Mouse (Mus musculus): Measurements from ENCODE around the gene Ncoa4.
"Not testable (repeated sequence)": the region's sequence is repeated elsewhere in the genome, so short reads cannot be mapped to it uniquely, and the experiment has no call there.

Gene Ncoa4

GRCm38 (mm10) chr14:32161090-32161885, 1.6 kb downstream of the Ncoa4 start:
- no peak for DNase-seq (ENCODE audit: low read depth)

GRCm38 (mm10) chr14:32162231-32162630, 2.6 kb downstream of the Ncoa4 start:
- no peak for DNase-seq (ENCODE audit: low read depth)

DNA sequence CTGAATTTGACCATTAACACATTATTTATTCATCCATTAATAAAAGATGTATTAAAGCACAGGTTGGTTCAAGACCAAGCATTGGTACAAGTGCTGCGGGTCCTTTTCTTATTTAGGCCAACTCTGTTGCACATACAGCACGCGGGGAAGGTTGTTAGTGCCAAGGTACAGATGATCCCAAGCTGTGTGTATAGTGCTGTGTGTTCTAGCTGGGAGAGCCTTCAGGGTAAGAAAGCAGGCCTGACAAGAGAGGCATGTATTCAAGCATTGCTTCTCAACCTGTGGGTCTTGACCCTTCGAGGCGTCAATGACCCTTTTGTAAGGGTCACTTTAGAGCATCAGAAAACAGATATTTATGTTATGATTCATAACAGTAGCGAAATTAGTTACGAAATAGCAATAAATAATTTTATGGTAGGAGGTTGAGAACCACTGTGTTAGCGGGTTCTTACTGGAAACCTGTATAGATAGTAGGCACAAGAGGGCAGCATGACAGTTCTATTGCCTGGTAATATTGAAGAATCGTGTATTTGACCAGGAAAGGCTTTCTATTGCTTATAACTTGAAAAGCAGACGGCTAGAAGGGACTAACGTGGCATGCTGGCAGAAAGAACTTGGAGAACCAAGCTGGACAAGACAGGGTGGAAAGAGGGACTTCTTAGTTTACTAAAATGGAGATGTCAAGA, 3.7 kb downstream of the Ncoa4 start:
- DNase-seq (ENCODE audit: low read depth), result no peak

DNA sequence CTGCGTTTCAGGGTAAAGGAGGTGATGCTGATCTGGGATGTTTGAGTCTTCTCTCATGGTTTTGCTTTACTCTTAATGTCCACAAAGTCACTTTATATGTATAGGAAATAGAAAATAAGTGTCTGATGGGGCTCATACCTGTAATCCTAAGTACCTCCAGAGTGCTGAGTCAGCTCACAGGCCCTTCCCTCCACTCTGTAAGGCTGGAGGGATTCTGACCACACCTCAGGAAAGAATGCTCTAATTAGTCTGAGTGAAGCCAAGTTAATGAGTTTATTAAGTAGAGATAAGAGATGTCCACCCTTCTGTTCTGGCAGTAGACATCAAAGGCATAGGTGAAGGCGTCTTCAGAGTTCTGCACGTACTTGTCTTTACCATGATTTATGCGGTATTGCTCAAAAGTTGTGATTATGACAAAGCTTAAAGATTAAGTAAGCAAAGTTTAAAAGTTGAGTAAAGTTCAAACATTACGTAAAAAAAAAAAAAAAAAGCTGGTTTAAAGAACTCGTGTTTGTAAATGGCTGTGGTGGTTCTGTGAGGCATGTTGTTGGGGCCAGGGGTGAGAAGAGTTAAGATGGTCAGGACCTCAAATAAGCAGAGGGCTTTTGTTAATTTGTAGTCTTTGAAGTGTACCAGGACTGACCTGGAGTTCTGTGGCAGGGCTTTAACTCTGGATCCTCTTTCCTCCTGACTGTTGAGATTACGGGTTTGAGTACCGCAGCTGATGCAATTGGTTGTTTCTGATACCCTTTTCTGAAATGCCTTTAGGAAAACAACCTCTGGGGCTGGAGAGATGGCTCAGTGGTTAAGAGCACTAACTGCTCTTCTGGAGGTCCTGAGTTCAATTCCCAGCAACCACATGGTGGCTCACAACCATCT, 4.7 kb downstream of the Ncoa4 start:
- DNase-seq (ENCODE audit: low read depth), result peak; percentile 6

- peak; percentile 72 for DNase-seq (ENCODE audit: low read depth)
Observed at GRCm38 (mm10) chr14:32165278-32166061, 5.8 kb downstream of the Ncoa4 start.

DNA sequence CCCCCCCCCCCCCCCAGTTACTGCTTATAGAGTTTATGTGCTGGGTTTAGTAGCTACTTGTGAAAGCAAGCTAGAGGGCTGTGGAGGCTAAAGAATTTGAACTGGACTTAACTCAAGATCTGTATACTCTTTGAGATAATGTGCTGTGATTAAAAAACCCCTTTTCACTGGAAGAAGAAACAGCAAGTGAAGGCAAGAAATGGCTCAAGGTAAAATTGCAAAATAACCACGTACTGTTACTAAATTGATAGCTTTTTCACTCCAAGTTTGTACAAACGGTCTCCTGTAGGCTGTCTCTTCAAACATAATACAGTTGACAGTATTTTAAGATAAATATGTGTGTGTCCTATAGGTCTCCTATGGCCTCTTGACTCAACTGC, 6.4 kb downstream of the Ncoa4 start:
- no peak for DNase-seq (ENCODE audit: low read depth)

GRCm38 (mm10) chr14:32166840-32167239, 7.2 kb downstream of the Ncoa4 start:
- DNase-seq (ENCODE audit: low read depth), result no peak

GRCm38 (mm10) chr14:32167326-32167725, 7.7 kb downstream of the Ncoa4 start:
- peak; percentile 46 for DNase-seq (ENCODE audit: low read depth)

DNA sequence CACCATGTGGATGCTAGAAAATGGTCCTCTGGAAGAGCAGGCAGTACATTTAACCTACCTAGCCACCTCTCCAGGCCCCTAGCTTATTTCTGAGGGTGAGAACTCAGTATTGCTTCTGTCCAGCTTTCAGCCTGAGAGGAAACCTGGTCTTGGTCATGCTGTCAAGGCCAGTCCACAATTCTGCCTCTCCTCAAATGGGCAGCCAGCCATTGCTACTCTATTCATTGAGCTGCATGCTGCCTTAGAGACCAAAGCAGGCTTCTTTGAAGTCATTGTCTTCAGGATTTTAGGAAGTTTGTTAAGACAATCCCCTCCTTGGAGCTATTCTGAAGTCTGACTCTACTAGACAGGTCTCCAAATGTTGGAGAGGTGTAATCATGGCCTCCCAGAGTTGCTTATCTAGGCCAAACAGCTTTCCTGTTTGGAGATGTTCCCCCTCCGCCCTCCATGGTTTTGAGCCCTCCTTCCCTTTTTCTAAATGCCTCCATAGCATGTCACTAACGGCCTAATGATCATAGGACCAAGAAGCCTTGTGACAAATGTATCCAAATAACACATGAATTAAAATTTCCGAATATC, 9.1 kb downstream of the Ncoa4 start:
- peak; percentile 10 for DNase-seq (ENCODE audit: low read depth)

- DNase-seq (ENCODE audit: low read depth), result no peak
Observed at GRCm38 (mm10) chr14:32170137-32170536, 10.5 kb downstream of the Ncoa4 start.

DNA sequence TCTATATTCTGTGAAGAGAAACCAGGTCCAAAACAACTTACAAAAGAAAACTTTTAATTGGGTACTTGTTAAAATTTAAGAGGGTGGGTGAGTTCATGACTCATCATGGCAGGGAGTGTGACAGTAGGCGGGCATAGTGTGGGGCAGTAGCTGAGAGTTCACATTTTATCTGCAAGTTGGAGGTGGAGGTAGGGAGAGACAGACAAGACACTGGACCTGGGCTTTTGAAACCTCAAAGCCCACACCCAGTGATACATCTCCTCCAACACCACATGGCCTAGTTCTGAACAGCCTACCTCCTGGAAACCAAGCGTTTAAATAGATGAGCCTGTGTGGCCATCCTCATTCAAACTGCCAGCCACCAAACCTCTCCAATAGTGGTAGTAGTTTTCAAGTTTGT, 15.6 kb downstream of the Ncoa4 start:
- DNase-seq (ENCODE audit: low read depth), result no peak

DNA sequence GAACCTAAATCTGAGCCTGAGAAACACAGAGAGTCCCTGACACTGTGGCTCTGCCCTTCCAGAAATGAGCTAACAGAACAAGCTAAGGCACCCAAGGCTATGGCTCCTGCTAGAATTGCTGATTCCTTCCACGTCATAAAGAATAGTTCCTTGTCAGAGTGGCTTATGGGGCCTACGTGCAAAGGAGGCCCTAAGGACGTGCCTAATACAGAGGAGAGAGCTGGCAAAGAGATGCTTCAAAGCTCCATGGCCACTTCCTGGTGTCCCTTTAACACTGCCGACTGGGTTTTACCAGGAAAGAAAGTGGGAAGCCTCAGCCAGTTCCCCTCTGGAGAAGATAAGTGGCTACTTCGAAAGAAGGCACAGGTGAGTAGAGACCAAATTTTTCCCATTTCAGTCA, 16.9 kb downstream of the Ncoa4 start:
- DNase-seq (ENCODE audit: low read depth), result not testable (repeated sequence)

DNA sequence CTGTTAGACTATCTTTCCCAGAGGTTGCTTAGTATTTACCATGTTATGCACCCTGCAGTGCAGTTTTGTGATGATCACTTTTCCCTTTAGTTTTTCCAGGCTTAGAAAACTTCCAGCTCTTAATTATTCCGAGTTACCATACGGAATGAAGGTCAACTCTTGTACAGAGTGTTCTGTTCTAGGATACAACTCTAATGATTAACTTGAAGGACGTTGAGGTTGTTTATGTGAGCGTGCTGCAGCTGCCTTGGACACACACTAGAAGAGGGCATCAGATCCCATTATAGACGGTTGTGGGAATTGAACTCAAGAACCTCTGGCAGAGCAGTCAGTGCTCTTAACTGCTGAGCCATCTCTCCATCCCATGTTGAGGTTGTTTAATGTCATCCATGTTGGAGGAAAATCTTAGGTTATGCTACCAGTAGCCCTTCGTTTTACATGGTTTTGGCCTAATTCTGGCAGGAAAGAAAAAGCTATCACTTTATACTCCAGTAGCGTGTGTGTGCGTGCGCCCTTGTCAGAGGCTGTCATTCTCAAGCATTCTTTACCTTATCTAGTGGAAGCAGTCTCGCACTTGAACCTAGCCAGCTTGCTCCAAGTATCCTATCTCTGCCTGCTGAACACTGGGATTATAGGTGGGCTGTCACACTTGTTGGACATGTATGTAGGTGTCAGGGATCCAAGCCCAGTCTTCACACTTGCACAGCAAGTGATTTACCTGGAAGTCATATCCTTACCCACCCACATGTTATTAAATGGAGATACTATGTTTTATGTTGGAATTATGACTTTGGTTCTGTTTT, 19.9 kb downstream of the Ncoa4 start:
- no peak for DNase-seq (ENCODE audit: low read depth)

GRCm38 (mm10) chr14:32180861-32181260, 21.2 kb downstream of the Ncoa4 start:
- no peak for DNase-seq (ENCODE audit: low read depth)

GRCm38 (mm10) chr14:32183846-32184245, 24.2 kb downstream of the Ncoa4 start:
- no peak for DNase-seq (ENCODE audit: low read depth)

DNA sequence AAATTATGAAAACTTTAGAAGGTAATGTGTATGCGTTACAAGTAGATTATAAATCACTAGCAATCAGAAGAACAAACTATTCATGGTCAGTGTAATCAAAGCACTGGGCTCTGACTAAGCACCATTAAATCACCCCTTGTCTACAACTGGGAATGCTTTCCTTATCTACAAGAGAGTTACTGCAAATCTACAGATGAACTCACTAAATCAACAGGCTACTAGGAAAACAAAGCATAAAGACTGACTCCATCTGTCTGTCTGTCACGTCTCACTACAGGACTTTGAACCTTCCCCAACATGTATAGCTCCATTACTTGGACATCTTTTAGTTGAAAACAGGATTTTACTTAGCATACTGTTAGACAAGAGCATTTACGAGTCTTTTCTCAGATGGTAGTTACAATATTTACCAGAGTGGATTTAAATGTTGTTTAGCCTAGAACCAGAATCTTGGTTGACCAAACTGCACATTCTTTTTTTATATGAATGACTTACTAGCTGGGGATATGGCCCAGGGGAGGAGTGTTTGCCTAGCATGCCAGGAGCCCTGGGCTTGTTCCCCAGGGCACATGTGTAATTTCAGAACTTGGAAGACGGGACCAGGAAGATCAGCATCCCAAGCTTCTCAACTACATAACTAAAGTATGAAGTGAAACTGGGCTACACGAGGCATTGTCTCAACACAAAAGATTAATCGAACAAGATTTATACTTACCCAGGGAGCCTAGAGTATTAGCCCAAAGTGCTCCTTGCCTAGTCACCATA, 31.1 kb downstream of the Ncoa4 start:
- DNase-seq (ENCODE audit: low read depth), result no peak

DNA sequence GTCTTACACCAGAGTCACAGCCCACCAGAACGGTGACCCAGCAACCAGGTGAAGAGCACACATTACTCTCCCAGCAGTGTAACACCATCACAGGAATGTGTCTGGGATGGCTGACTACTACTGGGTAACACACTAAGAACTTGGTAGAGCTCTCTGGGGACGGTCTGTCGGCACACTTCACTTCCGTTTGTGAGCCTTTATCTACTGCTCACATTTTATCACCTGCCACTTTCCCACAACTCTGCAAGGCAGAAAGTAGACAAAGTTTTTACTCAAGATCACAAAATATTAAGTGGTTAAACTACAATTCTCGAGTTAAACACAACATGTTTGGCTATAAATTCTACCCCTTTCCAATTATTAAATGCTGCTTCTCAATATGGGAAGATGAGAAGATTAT, 32.3 kb downstream of the Ncoa4 start:
- no peak for DNase-seq (ENCODE audit: low read depth)

DNA sequence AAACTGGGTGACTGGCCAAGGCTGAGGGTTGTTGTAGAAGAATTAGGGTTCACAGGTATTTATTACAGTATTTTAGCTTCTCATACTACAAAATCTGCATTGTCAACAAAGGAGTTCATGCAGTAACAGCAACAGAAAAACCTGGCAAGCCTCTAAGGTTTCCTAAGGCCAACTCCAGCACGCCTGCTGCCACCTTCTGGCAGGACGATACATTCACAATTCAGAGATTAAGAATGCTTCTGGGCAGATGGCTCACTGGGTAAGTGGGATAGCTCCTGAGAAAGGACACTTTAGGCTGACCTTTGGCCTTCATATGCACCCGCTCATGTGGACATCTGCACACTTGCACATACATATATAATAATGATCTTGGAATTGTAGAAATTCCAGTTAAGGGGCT, 32.8 kb downstream of the Ncoa4 start:
- DNase-seq (ENCODE audit: low read depth), result peak; percentile 78

DNA sequence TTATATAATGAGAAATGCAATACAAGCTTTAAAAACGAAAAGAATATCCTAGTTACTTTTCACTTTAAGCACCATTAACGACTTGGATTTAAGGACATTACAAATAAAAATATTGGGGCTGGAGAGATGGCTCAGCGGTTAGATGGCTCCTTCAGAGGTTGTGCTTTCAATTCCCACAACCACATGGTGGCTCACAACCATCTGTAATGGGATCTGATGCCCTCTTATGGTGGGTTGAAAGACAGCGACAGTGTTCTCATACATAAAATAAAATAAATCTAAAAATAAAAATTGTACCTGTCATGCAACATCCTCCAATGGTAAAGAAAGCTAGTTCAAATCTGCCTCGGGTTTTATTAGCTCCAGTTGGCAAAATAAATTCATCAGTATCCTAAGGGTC, 33.9 kb downstream of the Ncoa4 start:
- peak; percentile 43 for DNase-seq (ENCODE audit: low read depth)

DNA sequence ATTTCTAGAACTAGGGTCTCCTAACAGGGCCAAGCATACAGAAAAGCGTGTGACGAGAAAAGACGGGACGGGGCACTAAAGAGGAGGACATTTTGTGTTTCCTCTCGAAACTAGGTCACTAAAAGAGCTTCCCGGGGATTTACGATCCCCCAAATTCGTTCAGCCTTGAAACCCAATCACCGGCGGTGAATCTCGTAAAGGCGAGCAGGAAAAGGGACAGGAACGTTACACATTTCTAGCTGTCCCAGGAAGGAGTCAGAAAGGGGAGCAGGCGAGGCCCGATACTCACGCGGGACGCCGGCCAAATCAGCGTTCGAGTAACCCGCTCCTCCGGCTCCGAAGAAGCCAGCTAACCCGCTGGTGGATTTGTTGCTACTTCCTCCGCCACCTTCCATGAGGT, 41.7 kb downstream of the Ncoa4 start:
- DNase-seq (ENCODE audit: low read depth), result peak; percentile 54

All from NIH3T3 (cell line).